Mouse (Mus musculus): ENCODE results near the gene Tmprss7. TPM values are rescaled to one million over a fixed set of nuclear protein-coding genes. Genes with fewer than 3 reads are reported as not detected.

The Tmprss7 gene
- polyA plus RNA-seq, 1 experiment from 2014 or later: not detected

Other genes starting within 250 kb of the Tmprss7 start
- not detected in 2 replicates for gene Gm609, start 200.7 kb downstream of the Tmprss7 start, polyA plus RNA-seq (2015; fragmentation: Nextera tagmentation; extraction: Ambion mirVana)
- gene Gm17783, start 161.6 kb downstream of the Tmprss7 start, polyA plus RNA-seq (2015; fragmentation: Nextera tagmentation; extraction: Ambion mirVana): 0.14 TPM in 1 of 2 replicates, not detected in the other
- gene Slc9c1, start 158.3 kb downstream of the Tmprss7 start, polyA plus RNA-seq (2015; fragmentation: Nextera tagmentation; extraction: Ambion mirVana): not detected in 2 replicates
- 0.08 and 0.38 TPM in 2 replicates for gene Gcsam, start 83.3 kb downstream of the Tmprss7 start, polyA plus RNA-seq (2015; fragmentation: Nextera tagmentation; extraction: Ambion mirVana)
- gene BC016579, start 39.6 kb downstream of the Tmprss7 start, polyA plus RNA-seq (2015; fragmentation: Nextera tagmentation; extraction: Ambion mirVana): 0.25 and 0.29 TPM in 2 replicates
- 3.5 and 4.2 TPM in 2 replicates for gene Tagln3, start 30.9 kb upstream of the Tmprss7 start, polyA plus RNA-seq (2015; fragmentation: Nextera tagmentation; extraction: Ambion mirVana)
- gene Abhd10, start 49.3 kb upstream of the Tmprss7 start, polyA plus RNA-seq (2015; fragmentation: Nextera tagmentation; extraction: Ambion mirVana): 31.9 and 37.0 TPM in 2 replicates

Data from lung, embryonic 16.5 days (tissue).